Mouse (Mus musculus): ENCODE measurements around the gene Rilp. TPM values are rescaled to one million over a fixed set of nuclear protein-coding genes. Genes with fewer than 3 reads are reported as not detected.
"Not testable (repeated sequence)": the region's sequence is repeated elsewhere in the genome, so short reads cannot be mapped to it uniquely, and the experiment has no call there.

Rilp gene
- polyA plus RNA-seq, 1 experiment: 4.6 TPM

DNA sequence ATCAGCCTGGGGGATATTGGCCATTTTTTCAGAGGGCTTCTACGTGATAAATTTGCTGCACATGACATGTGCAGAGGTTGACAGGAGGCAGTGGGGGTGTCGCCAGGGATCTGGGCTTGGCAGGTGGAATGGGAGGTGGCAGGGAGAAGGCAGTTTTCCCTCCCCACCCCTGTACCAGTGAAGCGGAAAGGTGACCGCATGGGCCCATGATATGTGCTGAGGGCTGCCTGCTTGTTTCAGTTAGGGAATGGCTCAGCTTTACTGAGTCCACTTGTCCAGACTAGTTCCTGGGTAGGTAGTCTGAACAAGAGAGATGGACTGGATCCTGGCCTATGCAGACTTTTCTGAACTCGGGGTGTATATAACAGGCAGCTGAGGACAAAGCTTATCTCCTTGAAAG lies 41.4 kb downstream of the Rilp start:
- Histone ChIP-seq H3ac (ENCODE audit: control insufficient read depth, insufficient read length) (no peak overlapping the region), H3K36me3 (ENCODE audit: control insufficient read depth, insufficient read depth) (no peaks in the 10 kb centered on the region), H3K79me2 (ENCODE audit: control insufficient read depth, insufficient read depth) (no peaks in the 10 kb centered on the region), H3K4me3 (no peak overlapping the region), H3K27me3 (ENCODE audit: control insufficient read depth, insufficient read depth, insufficient read length) (no peaks in the 10 kb centered on the region), H3K4me2 (ENCODE audit: low read depth) (peak overlapping the region; percentile 55)
- TF ChIP-seq MYOG (IDR thresholded peaks at IDR 0.05; ENCODE audit: control insufficient read depth in 1 of 3, insufficient read depth in 1 of 3, insufficient read length in 2 of 3, low read depth in 2 of 3) (no peak), SRF (IDR thresholded peaks at IDR 0.05; ENCODE audit: control insufficient read depth, insufficient read length, low read depth) (no peak), TCF3 (IDR thresholded peaks at IDR 0.05; ENCODE audit: insufficient read length, low read depth) (no peak), E2F4 (IDR thresholded peaks at IDR 0.05; ENCODE audit: insufficient read depth) (no peak), POLR2AphosphoS2 (IDR thresholded peaks at IDR 0.05; ENCODE audit: insufficient read length, low read depth) (no peak), REST (IDR thresholded peaks at IDR 0.05; ENCODE audit: insufficient read depth, insufficient read length) (no peak), CEBPB (IDR thresholded peaks at IDR 0.05; ENCODE audit: insufficient read depth, poor library complexity, severe bottlenecking) (no peak)

DNA sequence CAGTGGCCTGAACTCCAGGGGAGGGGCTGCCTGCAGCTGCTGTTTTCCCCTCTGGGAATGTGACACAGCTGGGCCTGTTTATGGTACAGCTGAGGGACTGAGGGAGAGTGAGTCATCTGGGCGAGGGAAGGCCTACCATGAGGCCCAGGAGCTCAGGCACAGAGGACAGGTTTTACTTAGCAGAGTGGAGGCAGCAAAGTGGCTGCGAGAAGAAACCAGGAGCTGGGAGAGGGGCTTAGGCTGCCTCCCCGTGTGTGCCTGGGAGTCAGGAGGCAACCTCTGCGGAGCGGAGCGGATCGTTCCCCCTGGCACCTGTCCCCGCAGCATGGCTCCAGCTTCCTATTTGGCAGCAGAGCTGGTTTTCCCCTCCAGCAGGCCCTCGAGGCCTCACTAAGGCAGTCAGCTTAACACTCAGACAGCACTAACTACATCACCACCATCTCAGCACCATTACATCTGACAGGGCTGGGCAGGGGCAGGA lies 42.1 kb downstream of the Rilp start:
- Histone ChIP-seq H3K27me3 (ENCODE audit: control insufficient read depth, insufficient read depth, insufficient read length) (no peaks in the 10 kb centered on the region), H3K79me2 (ENCODE audit: control insufficient read depth, insufficient read depth) (no peaks in the 10 kb centered on the region), H3K4me2 (ENCODE audit: low read depth) (peak overlapping the region; percentile 55), H3K36me3 (ENCODE audit: control insufficient read depth, insufficient read depth) (no peaks in the 10 kb centered on the region), H3ac (ENCODE audit: control insufficient read depth, insufficient read length) (no peak overlapping the region), H3K4me3 (no peak overlapping the region)
- TF ChIP-seq REST (IDR thresholded peaks at IDR 0.05; ENCODE audit: insufficient read depth, insufficient read length) (no peak), E2F4 (IDR thresholded peaks at IDR 0.05; ENCODE audit: insufficient read depth) (no peak), MYOD1 (IDR thresholded peaks at IDR 0.05; ENCODE audit: control insufficient read depth in 1 of 3, insufficient read length in 2 of 3, low read depth in 2 of 3) (peak; percentile 90 to 98 (median 91)), POLR2A (IDR thresholded peaks at IDR 0.05; ENCODE audit: insufficient read length, low read depth) (peak; percentile 34), CEBPB (IDR thresholded peaks at IDR 0.05; ENCODE audit: insufficient read depth, poor library complexity, severe bottlenecking) (no peak), SRF (IDR thresholded peaks at IDR 0.05; ENCODE audit: control insufficient read depth, insufficient read length, low read depth) (no peak), POLR2AphosphoS2 (IDR thresholded peaks at IDR 0.05; ENCODE audit: insufficient read length, low read depth) (no peak), MAX (IDR thresholded peaks at IDR 0.05; ENCODE audit: low read depth) (peak; percentile 6), TCF3 (IDR thresholded peaks at IDR 0.05; ENCODE audit: insufficient read length, low read depth) (peak; percentile 90), MYOG (IDR thresholded peaks at IDR 0.05; ENCODE audit: control insufficient read depth in 1 of 3, insufficient read depth in 1 of 3, insufficient read length in 2 of 3, low read depth in 2 of 3) (peak; percentile 80 to 99 (median 95)), USF1 (IDR thresholded peaks at IDR 0.05; ENCODE audit: low read depth) (no peak), TCF12 (IDR thresholded peaks at IDR 0.05; ENCODE audit: insufficient read depth, poor library complexity, severe bottlenecking) (peak; percentile 97)

DNA sequence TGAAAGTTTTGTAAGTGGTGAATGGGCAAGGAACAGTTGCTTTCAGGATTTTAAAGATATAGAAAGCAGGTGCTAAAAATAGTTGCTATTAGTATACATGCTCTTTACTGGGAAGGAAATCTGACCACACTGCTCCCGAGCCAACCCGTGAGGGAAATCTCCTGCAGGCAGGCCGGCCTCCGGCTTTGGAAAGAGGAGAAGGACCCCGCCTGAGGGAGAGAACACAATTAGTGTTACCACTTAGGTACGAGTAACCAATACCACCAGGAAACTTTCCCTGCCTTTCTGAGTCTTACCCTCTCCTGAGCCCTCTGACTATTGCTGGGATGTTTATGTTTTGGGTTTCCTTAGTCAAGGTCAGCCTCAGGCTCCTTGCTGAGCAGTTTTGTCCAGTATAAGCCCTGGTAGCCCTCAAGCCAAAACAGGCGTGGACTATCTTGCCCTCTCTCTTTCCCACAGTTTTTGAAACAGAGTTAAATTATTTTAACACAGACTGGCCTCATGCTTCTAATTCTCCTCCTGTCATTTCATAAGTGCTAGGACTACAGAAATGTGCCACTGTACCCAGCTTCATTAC lies 43.1 kb downstream of the Rilp start:
- no peaks in the 10 kb centered on the region for H3K36me3 ChIP-seq (ENCODE audit: control insufficient read depth, insufficient read depth)
- TF ChIP-seq E2F4 (IDR thresholded peaks at IDR 0.05; ENCODE audit: insufficient read depth): no peak
- no peak for TF ChIP-seq REST (IDR thresholded peaks at IDR 0.05; ENCODE audit: insufficient read depth, insufficient read length)
- no peak for TF ChIP-seq POLR2A (IDR thresholded peaks at IDR 0.05; ENCODE audit: insufficient read length, low read depth)
- no peak for TF ChIP-seq CEBPB (IDR thresholded peaks at IDR 0.05; ENCODE audit: insufficient read depth, poor library complexity, severe bottlenecking)
- TF ChIP-seq TCF12 (IDR thresholded peaks at IDR 0.05; ENCODE audit: insufficient read depth, poor library complexity, severe bottlenecking): no peak
- TF ChIP-seq SRF (IDR thresholded peaks at IDR 0.05; ENCODE audit: control insufficient read depth, insufficient read length, low read depth): no peak
- TF ChIP-seq MYOD1 (IDR thresholded peaks at IDR 0.05; ENCODE audit: control insufficient read depth in 1 of 3, insufficient read length in 2 of 3, low read depth in 2 of 3): peak in 1 of 3 experiments; percentile 21
- no peaks in the 10 kb centered on the region for H3K79me2 ChIP-seq (ENCODE audit: control insufficient read depth, insufficient read depth)
- H3K4me2 ChIP-seq (ENCODE audit: low read depth): peak overlapping the region; percentile 55
- H3ac ChIP-seq (ENCODE audit: control insufficient read depth, insufficient read length): no peak overlapping the region
- H3K27me3 ChIP-seq (ENCODE audit: control insufficient read depth, insufficient read depth, insufficient read length): no peaks in the 10 kb centered on the region
- no peak overlapping the region for H3K4me3 ChIP-seq

DNA sequence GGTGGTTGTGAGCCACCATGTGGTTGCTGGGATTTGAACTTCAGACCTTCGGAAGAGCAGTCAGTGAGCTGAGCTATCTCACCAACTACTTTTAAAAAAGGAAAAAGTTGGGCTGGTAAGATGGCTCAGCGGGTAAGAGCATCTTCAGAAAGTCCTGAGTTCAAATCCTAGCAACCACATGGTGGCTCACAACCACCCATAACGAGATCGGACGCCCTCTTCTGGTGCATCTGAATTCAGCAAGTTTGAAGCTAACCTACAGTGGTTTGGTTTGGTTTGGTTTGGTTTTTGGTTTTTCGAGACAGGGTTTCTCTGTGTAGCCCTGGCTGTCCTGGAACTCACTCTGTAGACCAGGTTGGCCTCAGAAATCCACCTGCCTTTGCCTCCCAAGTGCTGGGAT lies 46.1 kb downstream of the Rilp start:
- not testable (repeated sequence) for H3K4me3 ChIP-seq; H3ac ChIP-seq (ENCODE audit: control insufficient read depth, insufficient read length); H3K36me3 ChIP-seq (ENCODE audit: control insufficient read depth, insufficient read depth); H3K79me2 ChIP-seq (ENCODE audit: control insufficient read depth, insufficient read depth); H3K27me3 ChIP-seq (ENCODE audit: control insufficient read depth, insufficient read depth, insufficient read length); H3K4me2 ChIP-seq (ENCODE audit: low read depth)

DNA sequence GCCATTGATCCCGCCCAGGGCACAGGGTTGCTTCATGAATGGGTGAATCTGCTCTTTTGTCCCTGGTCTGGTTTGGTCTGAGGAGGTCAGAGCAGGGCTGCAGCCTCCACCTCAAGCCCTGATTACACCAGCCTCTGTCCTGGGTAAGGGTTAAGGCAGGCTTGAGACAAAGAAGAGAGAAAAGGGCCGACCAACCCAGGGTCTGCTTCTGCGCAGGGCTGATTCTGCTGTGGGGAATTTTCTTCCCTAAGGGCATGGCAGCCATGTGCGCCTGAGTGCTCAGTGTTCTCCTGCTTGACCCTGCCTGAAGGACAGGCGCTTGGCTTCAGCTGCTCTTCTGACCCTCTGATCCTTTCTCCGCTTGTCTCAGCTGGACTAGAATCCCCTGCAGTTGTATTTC lies 47.2 kb downstream of the Rilp start:
- no peaks in the 10 kb centered on the region for H3K27me3 ChIP-seq (ENCODE audit: control insufficient read depth, insufficient read depth, insufficient read length)
- TF ChIP-seq MYOD1 (IDR thresholded peaks at IDR 0.05; ENCODE audit: control insufficient read depth in 1 of 3, insufficient read length in 2 of 3, low read depth in 2 of 3): no peak
- TF ChIP-seq MAX (IDR thresholded peaks at IDR 0.05; ENCODE audit: low read depth): no peak
- no peak for TF ChIP-seq POLR2AphosphoS2 (IDR thresholded peaks at IDR 0.05; ENCODE audit: insufficient read length, low read depth)
- TF ChIP-seq SRF (IDR thresholded peaks at IDR 0.05; ENCODE audit: control insufficient read depth, insufficient read length, low read depth): no peak
- no peak for TF ChIP-seq POLR2A (IDR thresholded peaks at IDR 0.05; ENCODE audit: insufficient read length, low read depth)
- no peak for TF ChIP-seq MYOG (IDR thresholded peaks at IDR 0.05; ENCODE audit: control insufficient read depth in 1 of 3, insufficient read depth in 1 of 3, insufficient read length in 2 of 3, low read depth in 2 of 3)
- no peak for TF ChIP-seq REST (IDR thresholded peaks at IDR 0.05; ENCODE audit: insufficient read depth, insufficient read length)
- no peak overlapping the region for H3ac ChIP-seq (ENCODE audit: control insufficient read depth, insufficient read length)
- no peaks in the 10 kb centered on the region for H3K36me3 ChIP-seq (ENCODE audit: control insufficient read depth, insufficient read depth)
- H3K4me2 ChIP-seq (ENCODE audit: low read depth): no peak overlapping the region
- no peak overlapping the region for H3K4me3 ChIP-seq
- no peaks in the 10 kb centered on the region for H3K79me2 ChIP-seq (ENCODE audit: control insufficient read depth, insufficient read depth)

Data from myocyte (in vitro differentiated cells).